Mouse (Mus musculus) cerebellum, postnatal 10 days (tissue): Measurements from ENCODE around the gene Krtap1-5.

Experiments
- DNase-seq, 2 experiments: peaks; one replicate each; pipeline ENCODE4 v3.0.0; 2021; ENCODE audit warnings: mixed read lengths in 2 of 2

The Krtap1-5 gene

GRCm38 (mm10) chr11:99539721-99540120 is 41.1 kb downstream of the Krtap1-5 start:
- DNase-seq, result peak; percentile 84 to 91
